Mouse (Mus musculus) liver (tissue): ENCODE data around the gene Astn1.

ENCODE experiments used
- DNase-seq: peaks from one replicate; pipeline ENCODE4 v3.0.0-alpha.2; 2020; ENCODE audit warnings: mixed read lengths

Astn1 gene

DNA sequence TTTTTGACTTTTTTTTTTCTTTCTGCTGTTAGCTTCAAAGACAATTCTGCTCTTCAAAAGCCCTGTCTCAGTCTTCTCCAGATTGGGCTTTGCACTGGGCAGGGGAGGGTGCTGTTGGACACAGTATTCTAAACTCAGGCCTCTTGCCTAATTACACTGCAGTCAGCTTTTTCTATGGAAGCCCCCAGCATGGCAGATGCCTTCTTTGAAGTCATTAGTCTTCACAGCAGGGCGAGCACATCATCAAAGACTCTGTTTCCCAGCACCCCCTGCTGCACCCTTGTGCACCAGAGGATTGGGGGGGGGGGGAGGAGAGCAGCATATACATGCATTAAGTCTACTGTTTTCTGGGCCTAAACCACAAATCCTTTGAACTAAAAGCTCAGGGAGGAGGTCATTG, 174.8 kb downstream of the Astn1 start:
- DNase-seq: no peak

DNA sequence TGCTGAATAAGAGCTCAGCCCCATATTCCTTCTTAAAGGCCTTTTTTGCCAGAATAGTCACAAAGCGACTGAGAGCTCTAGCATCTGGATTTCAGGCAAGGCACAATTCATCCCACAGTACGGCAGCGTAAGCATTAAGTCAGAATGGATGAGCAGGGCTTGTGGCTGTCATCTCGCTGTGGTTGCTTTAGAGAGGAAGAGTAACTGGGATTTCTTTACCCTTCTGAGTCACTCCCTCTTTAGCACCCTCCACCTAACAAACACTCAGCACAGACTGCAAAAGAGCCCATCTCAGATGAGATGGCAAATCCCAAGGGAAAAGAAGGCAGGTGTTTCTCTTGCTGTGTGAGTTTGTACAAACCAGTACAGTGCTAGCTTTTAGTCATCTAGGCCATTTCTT, 183.0 kb downstream of the Astn1 start:
- no peak for DNase-seq

DNA sequence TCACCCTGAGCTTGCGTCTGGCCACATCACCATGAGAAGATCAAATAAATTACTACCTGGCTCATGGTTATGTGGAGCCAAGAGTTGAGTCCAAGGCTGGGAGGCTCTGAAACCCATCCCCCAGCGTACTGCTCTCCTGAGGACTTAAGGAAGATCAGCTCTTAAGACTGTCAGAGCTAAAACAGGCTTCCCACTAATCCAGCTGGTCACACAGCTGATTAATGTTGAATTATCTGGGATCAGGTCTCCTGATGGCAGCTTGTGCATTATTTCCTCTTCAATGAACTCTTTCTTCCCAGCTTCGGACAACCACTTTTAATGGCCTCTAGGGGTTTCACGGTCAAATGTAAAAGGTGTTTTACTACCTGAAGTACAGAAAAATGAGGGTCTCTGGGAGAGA, 184.4 kb downstream of the Astn1 start:
- no peak for DNase-seq

DNA sequence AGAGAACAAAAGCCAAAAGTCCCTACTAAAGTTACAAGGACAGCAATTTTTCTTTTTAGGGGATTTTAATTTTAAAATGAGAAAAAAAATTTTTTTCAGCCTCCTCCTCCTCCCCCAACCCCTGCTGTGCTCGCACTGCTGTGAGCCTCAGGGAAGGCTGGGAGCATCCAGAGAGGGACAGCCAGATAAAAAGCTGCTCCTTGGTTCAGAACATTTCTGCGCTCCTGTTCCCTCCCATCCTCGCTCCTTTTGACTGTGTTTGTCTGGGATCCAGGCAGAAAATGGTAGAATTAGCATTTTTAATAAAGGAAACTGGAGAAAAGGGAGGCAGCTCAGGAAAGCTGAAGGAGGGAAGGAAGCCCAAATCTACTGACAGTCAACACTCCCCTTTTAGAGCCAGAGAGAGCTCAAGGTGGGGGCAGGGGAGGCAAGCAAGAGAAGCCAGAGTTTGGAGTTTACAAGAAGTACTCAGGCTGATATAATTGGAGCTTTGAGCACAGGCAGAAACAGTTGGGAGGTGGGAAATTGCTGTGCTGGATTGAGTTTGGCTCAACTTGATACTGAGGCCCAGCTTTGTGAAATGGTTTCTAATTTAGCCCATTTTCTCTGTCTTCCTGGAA, 185.6 kb downstream of the Astn1 start:
- DNase-seq: no peak

DNA sequence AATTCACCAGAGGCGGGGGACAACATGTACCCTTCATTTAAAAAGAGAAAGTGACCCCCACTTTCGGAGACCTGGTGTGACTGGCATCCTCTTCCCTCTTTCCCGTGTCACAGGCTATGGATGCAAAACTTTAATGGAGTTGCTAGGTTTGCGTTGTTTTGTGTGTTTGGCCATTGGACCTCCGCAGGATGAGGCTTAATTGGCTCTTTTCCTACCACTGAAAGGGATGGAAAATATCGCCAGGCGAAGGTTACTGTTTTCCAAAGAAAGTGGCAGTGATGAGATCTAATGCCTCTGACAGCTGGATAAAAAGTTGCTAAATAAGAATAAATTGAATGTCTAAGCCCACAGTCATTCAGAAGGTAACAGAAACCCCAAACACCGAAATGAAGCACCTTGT, 186.2 kb downstream of the Astn1 start:
- no peak for DNase-seq

DNA sequence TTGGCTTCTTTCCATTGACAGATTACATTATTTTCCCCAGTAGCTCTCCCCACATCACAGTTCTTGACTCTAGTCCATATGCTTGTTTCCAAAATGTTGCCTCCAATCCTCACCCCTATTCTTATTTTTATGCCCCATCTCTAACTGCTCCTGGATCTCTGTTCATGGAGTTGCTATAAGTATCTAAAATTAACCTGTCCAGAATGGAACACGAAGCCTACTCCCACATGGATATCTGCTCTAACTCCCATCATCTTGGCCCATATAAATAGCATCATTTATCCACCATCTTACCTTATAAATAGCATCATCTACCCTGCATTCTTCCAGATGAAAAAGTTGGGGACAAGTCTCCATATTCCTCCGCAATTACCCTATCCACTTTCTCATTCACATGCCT, 187.5 kb downstream of the Astn1 start:
- no peak for DNase-seq

DNA sequence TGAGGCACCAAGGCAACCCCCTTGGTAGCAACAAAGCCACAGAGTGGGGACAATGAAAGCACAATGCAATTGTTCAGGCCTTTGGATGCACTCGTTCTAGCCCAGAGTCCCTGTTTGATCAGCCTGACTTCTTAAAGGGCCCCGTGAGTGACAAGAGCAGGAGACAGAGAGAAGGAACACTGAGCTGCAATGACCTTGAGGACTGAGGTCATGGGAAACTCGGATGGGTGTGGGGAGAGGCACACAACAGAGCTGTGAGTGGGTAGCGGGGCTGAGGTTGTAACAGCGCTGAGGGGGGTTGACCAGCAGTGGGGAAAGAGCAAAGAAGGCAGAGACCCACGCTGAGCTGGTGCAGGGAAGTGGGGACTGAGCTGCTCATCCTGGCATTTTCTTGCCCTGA, 189.9 kb downstream of the Astn1 start:
- no peak for DNase-seq

DNA sequence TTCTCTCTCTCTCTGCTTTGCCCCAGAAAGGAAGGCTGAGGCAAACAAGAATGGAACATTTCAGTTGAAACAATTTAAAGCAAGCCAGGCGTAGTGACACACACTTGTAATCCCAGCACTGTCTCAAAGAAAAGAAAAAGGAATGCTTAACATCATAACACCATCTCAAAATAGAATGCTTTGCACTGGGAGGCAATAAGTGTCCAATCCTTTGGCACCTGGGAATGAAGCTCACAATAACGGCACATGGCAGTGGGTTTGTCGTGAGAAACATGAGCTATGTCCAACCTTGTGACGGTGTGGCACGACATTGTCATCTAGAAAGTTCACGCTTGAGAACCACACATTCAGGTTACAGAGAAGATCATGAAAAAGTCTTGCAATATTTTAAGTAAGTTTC, 191.3 kb downstream of the Astn1 start:
- DNase-seq: no peak

DNA sequence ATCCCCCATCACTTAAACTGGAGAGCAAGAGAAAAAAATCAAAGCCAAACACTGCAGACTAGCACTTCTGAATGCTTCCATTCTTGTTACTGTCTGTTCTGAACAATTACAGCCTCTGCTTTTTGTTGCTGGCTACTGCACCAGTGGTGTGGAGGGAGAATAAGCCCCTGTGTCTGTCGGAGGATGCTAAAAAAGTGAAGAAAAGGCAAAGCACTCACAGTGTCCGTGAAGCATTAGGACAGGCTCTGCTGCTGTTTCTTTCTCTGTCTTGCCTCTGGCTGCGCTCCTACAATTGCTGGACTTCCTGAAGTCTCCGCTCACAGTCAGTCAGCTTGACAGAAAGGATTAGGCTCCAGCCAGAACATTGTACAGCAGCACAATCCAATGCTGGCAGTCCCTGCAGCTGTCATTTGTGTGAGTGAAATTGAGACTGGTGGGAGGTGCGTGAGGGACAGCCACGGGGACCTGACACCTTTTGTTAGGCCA, 192.0 kb downstream of the Astn1 start:
- DNase-seq: no peak

DNA sequence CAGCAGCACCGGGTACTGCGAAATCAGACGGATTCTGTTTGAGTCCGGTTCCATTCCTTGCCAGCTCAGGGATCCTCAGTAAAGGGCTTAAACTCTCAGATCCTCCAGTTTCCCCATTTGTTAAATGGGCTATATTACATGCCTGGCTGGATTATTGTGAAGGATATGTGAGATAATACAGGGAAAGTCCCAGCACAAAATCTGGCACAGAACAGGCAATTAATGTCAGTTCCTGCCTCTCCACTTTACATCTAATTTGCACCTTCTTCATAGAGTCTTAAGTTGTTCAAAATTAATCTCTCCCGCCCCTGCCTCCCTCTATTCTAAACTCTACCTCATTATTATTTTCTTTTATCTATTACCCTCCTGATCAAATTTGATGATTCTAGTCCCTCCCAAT, 211.1 kb downstream of the Astn1 start:
- DNase-seq: no peak

DNA sequence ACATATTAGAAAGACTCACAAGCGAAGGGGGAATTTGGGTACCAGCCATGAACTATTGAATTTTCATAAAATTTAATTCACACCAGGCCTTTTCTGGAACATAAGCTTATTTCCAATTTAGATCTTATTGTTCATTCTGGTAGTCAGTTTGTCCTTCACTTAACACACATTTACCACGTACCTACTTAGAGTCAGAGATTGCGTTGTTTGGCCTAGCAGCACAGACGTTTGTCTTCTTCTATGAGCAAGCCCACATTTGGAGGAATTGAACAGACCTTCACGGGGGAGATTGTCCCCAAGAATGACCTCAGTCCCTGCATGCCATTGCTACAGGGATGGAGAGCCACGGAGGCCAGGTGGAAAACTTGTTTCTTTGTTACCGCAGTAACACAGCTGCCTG, 211.5 kb downstream of the Astn1 start:
- DNase-seq: no peak

DNA sequence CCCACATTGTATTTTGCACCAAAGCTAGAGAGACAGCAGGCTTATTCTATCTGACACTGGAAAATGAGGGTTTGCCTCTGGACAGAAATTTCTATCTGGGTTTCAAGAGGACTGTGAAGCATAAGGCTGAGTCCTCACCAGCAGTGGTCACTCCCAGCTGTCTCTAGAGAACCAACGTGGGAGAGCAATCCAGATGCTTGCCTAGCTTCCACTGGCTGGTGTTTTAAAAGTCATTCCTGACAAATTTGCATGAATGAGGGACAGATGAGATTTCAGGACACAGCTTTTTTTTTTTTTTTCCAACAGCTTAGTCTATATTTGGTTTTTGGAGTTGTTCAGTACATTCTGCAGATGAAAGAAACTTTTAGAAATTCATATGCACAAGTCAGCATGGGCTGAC, 213.9 kb downstream of the Astn1 start:
- no peak for DNase-seq

DNA sequence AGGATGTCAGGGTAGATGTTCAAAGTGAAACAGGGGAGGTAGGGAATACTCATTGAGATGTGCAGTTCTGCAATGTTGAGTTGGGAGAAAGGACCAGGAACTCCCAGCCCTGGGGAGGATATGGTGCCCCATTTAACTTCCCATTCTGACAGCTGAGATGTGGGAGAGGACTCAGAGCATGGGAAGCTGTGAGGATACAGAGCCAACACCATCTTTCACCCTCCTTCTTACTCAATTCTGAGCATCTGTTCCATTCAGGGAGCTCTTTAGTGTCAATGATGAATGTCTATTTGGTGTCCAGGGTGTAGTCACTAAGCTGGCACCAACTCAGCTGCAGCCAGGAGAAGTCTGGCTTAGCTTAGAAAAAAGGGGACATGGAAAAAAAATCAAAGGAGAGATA, 219.7 kb downstream of the Astn1 start:
- no peak for DNase-seq

DNA sequence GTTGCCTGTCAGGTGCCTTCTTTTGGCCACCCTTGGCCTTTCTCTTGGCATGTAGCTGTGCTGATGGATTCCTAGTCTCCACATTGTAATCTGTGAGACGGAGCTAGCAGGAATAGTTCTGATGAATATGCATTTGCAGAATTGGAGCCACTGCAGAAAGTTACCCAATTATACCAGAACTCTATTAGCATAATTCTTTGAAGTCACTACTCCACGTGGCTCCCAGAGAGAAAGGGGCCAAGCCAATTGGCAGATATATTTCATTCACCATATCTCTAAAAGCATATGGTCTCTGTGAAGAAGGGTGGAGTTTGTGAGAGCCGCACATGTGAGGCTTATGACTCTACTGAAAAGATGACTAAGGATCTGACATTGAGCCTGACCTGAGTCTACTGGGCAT, 226.8 kb downstream of the Astn1 start:
- no peak for DNase-seq

DNA sequence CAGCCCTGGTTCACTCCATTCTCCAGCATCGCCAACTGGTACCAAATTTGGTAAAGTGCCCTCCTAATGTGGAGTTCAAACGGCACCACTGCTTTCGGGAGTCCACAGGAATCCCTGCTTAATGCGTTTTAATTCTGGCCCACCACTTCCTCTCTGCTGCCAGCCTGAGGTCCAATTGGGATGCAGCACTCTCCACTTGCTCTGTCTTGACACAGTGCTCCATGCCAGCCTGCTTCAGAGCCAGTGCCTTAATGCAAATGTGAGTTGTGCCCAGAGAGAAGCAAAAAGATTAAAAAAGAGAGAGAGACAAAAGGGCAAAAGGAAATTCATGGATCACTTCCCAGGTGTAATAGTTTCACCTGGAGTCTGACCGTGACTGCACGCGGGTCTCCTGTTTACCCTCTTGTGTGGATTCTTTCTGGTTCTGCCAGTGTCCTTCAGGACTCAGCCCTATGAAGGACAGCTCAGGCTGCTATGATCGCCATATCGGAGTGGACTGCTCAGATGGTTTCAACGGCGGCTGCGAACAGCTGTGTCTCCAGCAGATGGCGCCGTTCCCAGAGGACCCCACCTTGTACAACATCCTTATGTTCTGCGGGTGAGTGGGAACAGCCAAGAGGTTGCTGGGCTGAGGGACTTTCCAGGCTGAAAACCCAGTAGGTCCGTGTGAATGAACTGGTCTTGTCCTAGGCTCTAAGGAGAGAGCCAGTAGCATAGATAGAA, 234.8 kb downstream of the Astn1 start:
- peak; percentile 40 for DNase-seq

DNA sequence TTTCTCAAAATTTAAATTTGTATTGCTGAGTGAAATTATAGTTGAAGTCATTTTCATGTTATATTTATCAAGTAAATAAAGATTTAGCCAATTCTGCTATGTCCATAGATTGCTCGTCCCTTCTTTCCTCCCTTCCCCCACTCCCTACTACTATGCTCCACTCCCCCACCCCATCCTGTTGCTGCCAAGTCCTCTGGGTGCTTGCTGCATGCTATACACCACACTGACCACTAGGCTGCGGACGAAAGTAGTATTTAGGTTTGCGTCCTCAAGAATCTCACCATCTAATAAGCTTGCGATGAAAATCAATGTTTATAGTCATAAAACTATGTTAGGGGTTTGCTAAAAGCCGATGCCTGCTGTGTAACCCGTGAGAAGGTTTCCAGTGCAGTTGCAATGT, 235.9 kb downstream of the Astn1 start:
- DNase-seq: no peak

DNA sequence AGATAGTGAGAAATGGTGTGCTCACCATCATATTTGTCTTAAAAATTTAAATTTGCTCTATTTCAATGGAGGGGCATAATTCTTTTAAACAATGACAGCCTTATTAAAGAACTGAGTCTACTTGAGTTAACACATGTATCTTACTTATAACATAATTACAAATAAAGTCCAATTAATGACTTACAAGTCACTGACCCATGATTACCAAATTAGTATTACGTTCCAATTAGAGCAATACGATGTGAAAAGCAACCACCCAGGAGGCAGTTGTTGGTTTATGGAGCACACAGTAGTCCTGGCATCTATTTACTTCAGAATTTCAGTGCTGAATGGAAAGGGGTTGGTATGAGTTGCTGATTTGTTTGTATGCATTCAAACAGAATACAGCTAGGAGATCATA, 237.4 kb downstream of the Astn1 start:
- no peak for DNase-seq

DNA sequence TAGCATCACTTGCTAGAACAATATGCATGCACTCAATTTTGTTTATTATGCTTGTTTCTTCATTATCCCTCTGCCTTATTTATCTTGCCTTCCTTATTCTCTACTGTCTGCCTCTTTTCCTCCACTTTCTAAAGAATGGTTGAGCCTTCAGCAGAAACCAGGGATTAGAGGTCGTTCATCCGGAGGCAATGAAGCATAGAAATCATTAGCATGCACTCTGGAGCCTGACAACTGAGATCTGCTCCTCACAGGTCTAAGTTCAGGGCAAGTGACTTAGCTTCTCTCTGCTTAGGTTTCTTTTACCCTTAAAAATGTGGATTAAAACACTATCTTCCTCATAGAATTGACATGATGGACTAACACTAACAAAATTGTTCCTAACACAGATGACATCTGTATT, 241.0 kb downstream of the Astn1 start:
- no peak for DNase-seq

DNA sequence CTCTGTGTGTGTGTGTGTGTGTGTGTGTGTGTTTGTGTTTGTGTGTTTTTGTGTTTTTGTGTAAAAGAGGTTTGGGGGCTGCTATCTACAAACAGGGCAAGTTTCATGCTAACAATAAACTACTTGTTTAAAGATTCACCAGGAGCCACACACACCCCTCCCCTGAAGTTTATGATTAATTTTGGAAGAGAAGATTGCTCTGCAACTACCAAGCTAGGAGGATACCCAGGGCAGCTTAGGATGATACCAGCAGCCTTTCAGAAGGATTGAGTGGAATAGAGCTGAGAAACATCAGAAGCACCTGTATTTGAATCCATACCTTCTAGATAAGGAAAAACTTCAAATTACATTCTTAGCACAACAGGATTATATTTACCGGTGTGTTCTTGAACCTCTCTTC, 242.1 kb downstream of the Astn1 start:
- DNase-seq: no peak

DNA sequence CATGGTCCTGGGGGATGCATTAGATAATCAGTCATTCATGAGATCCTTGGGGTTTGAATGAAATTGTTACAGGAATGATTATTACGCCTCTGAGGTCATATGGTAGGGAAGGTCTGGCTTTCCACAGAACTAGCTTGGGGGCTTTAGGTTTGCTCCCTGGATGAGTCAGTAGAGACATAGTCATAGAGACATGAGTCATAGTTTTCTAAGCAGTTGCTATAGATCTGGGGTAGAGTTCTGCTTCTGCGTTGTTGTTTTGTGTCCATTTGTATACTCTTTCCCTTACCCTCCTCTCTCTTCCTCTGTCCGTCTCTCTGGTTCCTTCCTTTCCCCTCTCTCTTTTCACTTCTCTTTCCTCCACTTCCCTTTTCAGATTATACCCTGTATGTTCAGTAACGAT, 243.5 kb downstream of the Astn1 start:
- no peak for DNase-seq

DNA sequence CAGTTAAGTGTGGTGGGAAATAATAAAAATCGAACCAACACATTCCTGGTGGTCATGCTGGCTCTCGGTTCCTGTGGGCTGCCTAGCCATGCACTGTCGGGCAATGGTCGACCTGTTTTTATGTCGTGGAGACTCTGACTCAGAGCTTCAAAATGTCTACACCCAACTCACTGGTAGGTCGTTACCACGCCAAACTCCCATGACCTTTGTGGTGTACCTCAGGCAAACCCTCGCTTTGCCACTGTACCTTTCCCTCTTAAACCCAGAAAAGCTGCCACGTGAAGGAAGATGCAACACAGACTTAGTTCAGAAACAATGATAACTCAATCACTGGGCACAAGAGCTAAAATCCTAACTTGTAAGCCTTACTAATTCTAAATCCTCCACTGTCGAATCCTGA, 244.3 kb downstream of the Astn1 start:
- no peak for DNase-seq

DNA sequence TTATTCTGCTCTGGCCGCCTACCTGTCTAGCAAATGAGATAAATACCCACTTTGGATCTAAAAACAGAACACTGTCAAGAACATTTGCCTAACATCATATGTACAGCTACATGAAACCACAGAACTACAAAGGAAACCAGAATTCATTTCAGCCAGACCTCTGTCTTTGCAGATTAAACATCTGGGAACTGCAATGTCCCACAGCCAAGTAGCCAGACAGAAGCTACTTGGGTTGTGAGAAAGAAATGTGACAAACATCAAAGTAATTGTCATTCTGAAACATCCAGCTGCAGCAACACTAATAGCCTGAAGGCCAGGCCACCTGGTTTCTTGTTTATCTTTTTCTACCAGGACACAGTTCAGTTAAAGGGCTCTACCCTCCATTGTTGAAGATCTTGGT, 245.1 kb downstream of the Astn1 start:
- no peak for DNase-seq

DNA sequence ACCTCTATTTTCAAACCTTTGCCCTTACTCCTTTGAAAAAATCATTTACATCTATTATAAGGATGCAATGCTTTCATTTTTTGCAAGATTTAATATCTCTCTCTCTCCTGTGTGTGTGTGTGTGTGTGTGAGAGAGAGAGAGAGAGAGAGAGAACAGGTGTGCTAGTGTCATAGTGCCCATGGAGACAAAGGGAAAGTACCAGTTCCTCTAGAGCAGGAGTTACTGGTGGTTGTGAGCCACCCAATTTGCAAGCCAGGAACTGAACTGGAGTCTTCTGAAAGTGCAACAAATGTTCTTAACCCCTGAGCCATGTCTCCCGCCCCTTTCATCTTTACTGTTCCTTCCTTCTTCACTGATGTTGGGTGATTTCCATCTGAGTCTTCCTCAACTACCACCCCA, 253.1 kb downstream of the Astn1 start:
- no peak for DNase-seq

DNA sequence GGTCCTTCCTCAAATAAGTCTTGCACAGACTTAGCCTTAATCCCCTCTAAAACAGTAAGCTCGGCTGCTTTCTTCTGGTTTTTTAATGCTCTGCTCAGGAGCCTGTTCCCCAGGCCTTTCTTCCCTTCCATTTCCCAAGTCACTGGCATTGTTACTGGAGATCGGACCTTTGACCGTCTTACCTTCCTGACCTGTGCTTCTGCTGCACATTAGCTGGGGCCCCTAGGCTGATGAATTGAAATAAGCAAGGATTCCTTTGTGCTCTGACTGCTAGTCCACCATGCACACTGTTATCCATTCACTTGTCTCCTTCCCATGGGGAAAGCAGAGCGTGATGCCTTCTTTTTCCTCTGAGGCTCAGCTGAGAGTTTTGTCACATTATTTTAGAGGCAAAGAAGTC, 255.9 kb downstream of the Astn1 start:
- no peak for DNase-seq

DNA sequence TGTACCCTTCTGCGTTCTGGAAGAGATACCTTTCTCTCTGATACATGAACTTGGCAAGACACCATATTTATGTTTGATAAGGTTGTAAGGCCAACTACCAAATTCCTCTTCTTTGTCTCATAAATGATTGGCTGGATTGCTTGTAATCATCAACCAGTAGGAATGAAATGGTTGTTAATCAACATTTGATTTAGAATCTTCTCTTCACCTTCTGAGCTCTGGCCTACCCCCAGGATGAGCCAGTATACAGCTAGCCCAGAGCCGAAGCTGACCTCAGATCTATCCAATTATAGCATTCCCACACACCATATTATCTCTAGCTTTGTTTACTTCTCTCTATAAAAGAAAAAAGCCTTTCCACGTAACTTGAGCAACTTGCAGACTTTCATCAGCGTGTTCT, 270.9 kb downstream of the Astn1 start:
- no peak for DNase-seq
